Mouse (Mus musculus) E14TG2a.4 (cell line): Measurements from ENCODE around the gene Cpsf6.

Source experiments
- H3K27me3 ChIP-seq: 2 replicates; pipeline ENCODE4 v1.6.1; 2014; ENCODE audit warnings: low read length, control low read depth; ENCODE audit not compliant: insufficient read depth
- H3K36me3 ChIP-seq: 2 replicates; pipeline ENCODE4 v1.6.1; 2014; ENCODE audit warnings: low read length, control low read depth; ENCODE audit not compliant: insufficient read depth
- H3K4me1 ChIP-seq: replicated peaks from 2 replicates; pipeline ENCODE4 v1.6.1; 2014; ENCODE audit warnings: low read depth, low read length, control low read depth
- H3K4me3 ChIP-seq: replicated peaks from 2 replicates; pipeline ENCODE4 v1.5.1; 2014; ENCODE audit warnings: mild to moderate bottlenecking, low read length
- H3K9me3 ChIP-seq: 2 replicates; pipeline ENCODE4 v1.6.1; 2014; ENCODE audit warnings: low read length, control low read depth
- CTCF ChIP-seq: conservative IDR thresholded peaks from 2 replicates; pipeline ENCODE4 v1.5.1; 2014; ENCODE audit warnings: low read length
- NANOG ChIP-seq: IDR thresholded peaks from 2 replicates; pipeline ENCODE4 v1.6.1; 2014; ENCODE audit warnings: borderline replicate concordance, low read length, mixed read lengths
- POU5F1 ChIP-seq: IDR thresholded peaks from 2 replicates; pipeline ENCODE4 v1.6.1; 2014; ENCODE audit warnings: low read length, borderline replicate concordance

The Cpsf6 gene

DNA sequence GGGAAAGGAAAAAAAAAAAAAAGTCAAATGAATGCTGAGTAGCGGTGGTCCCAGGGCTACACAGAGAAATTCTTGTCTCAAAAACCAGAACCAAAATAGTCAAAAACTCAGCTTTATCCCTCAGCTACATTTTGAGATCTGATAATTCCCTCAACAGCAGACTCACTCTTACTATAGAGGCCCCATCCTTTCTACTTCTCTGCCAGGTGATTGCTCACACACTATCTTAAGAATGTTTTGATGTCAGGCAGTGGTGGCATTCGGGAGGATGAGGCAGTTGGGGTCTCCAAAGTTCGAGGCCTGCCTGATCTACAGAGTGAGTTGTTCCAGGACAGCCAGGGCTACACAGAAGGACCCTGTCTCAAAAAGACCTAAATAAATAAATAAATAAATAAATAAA, 1.2 kb downstream of the Cpsf6 start:
- Histone ChIP-seq H3K9me3 (no peaks in the 10 kb centered on the region), H3K4me3 (no peak overlapping the region), H3K4me1 (peaks cover 36% of the 10 kb centered on the region), H3K36me3 (no peaks in the 10 kb centered on the region), H3K27me3 (no peaks in the 10 kb centered on the region)
- TF ChIP-seq POU5F1 (no peak), NANOG (no peak), CTCF (no peak)

DNA sequence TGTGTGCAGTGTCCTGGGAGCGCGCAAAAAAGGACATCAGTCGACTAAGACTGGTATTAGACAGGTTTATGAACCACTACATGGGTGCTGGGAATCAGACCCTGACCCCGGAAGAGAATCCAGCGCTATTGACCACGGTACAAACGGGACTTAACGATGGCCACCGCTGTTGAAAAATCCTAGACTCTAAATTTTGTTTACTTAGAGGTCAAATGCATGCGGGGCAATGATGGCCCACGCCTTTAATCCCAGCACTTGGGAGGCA, 1.6 kb downstream of the Cpsf6 start:
- H3K9me3 ChIP-seq = no peaks in the 10 kb centered on the region
- no peak overlapping the region; the same call in 1 of the 2 replicates for H3K4me3 ChIP-seq
- H3K36me3 ChIP-seq = no peaks in the 10 kb centered on the region
- H3K4me1 ChIP-seq = peaks cover 39% of the 10 kb centered on the region
- no peaks in the 10 kb centered on the region for H3K27me3 ChIP-seq
- TF ChIP-seq NANOG = no peak

DNA sequence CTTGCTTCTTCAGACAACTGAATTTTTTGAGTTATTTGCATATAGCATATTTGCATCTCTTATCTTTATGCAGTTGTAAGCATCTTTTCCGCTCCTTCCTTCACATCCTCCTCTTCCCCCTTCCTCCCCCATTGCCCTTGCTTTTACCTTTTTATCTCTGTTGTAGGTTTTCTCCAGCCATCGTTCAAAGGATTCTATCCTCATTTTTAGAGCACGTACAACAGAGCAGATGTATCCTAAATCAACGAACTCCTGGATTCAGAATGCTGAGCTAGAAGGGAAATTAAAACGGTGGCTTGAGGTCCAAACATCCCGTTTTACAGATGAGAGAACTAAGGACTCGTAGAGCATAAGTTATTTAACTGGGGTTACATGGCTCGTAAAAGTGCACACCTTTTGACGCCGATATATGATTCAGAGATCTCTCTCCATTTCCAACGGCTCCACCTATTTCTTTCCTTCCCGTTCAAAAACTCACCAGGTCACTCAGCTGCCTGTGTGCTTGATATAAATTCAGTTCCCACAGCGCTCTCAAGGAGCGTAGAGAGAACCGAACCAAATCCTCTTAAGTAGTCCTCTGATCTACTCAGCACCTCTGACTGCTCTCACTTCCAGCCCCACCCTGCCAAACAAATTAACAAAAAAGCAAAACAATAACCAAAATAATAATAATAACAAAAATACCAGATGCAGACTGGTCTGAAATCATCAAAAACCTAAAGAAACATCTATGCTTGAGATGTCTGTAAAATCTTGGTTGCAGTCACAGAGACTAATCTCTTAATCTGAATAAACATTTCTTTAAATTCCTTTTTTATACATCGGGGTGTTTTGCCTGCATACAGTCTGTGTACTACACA, 2.2 kb downstream of the Cpsf6 start:
- H3K27me3 ChIP-seq = no peaks in the 10 kb centered on the region
- H3K36me3 ChIP-seq = peaks cover 4% of the 10 kb centered on the region; the same call in 1 of the 2 replicates
- TF ChIP-seq POU5F1 = no peak
- TF ChIP-seq NANOG = no peak
- no peak for TF ChIP-seq CTCF
- H3K4me1 ChIP-seq = peaks cover 44% of the 10 kb centered on the region
- H3K9me3 ChIP-seq = no peaks in the 10 kb centered on the region
- H3K4me3 ChIP-seq = peak overlapping the region; percentile 92

DNA sequence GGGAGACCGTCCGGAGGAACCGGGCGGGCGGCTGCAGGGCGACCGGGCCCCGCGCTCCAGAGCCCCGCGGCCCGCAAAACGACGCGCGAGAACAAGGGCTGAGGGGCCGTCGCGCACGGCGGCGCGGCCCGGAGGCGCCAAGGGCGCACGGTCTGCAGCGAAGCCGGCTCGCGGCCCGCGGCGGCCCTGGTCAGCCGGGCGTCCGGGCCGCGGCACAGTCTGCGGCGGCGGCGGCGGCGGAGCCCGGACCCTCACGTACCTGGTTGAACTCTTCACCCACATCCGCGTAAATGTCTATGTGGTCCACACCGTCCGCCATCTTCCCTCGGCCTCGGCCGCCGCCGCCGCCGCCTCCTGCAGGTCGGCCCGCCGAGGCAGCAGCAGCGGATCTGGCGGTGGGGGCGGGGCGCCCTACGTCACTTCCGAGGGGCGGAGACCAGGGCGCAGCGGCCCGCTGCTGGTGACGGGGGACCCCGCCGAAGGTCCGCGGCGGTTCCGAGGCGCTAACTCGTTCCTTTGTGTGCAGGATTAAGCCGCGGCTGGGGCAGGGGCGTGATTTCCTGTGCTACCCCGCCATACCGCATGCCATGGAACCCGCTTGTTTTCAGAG, 3.1 kb downstream of the Cpsf6 start:
- peaks cover 47% of the 10 kb centered on the region for H3K4me1 ChIP-seq
- no peaks in the 10 kb centered on the region for H3K27me3 ChIP-seq
- H3K4me3 ChIP-seq = peak overlapping the region; percentile 92
- peaks cover 4% of the 10 kb centered on the region; the same call in 1 of the 2 replicates for H3K36me3 ChIP-seq
- H3K9me3 ChIP-seq = no peaks in the 10 kb centered on the region
- TF ChIP-seq NANOG (no peak), POU5F1 (no peak), CTCF (no peak)

DNA sequence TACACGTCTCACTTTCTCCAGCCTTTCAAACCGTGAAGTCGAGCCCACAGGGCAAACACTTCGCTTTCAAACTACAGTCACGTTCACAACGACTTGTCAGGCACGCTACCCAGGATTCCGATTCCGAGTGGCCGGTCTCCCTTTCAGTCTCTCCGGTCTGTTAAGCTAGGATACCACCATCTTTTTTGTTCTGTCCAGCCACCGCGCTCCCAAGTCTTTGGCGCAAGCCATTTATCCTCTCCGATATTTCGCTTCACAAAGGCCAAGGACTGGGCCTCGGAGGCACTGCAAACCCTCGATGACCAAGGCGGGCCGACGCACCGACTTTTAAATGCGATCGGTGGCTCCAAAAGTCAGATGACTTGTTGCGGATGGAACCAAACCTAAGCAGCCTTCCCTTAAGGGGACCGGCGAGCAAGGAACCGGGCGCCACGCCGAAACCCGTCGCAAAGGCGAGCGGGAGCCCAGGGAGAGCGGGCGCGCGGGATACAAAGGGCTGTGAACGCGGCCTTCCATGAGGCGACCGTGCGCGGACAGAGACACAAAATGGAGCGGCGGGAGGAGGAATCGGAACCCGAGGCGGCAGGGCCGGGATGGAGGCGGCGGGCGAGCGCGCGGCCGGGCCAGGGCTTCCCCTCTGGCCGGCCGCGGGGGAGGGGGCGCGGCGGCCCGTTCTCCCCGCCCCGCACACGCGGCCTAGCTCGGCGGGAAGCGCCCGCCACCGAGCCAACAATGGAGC, 3.8 kb downstream of the Cpsf6 start:
- TF ChIP-seq NANOG = no peak
- TF ChIP-seq POU5F1 = no peak
- no peak for TF ChIP-seq CTCF
- no peaks in the 10 kb centered on the region for H3K9me3 ChIP-seq
- H3K4me1 ChIP-seq = peaks cover 52% of the 10 kb centered on the region
- H3K36me3 ChIP-seq = peaks cover 4% of the 10 kb centered on the region; the same call in 1 of the 2 replicates
- peak overlapping the region; percentile 92 for H3K4me3 ChIP-seq
- no peaks in the 10 kb centered on the region for H3K27me3 ChIP-seq

DNA sequence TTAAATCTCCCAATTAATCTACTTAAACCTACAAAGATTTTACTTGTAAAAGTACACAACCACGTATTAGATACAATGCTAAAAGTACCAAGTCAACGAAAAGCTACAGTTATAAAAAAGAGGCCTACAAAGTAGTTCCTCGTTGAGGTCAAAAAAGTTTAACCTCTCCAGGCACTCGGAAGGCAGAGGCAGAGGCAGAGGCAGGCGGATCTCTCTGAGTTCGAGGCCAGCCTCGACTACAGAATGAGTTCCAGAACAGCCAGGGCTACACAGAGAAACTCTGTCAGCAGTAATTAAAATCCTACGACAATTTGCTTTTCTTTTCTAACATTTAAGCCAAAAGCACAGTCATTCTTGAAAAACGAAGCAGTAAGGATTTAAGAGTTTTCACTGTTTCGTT, 4.7 kb downstream of the Cpsf6 start:
- TF ChIP-seq POU5F1 (no peak), NANOG (no peak), CTCF (no peak)
- Histone ChIP-seq H3K9me3 (no peaks in the 10 kb centered on the region), H3K4me1 (peaks cover 57% of the 10 kb centered on the region), H3K4me3 (peak overlapping the region; percentile 92), H3K27me3 (no peaks in the 10 kb centered on the region), H3K36me3 (peaks cover 4% of the 10 kb centered on the region; the same call in 1 of the 2 replicates)

DNA sequence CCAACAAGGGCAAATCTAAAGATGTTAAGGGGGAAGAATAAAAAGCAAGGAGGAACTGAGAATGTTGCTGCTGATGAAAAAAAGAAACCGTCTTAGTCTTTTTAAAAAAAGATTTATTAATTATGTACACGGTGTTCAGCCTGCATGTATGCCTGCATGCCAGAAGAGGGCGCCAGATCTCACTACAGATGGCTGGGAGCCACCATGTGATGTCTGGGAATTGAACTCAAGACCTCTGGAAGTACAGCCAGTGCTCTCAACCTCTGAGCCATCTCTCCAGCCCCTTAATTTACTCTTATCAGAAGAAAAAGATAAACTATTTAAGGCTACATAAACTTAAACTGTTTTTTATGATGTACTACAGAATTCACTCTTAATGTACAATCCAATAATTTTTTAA, 16.7 kb downstream of the Cpsf6 start:
- no peak for TF ChIP-seq NANOG
- TF ChIP-seq CTCF = peak; percentile 86
- Histone ChIP-seq H3K27me3 (no peaks in the 10 kb centered on the region), H3K4me1 (peaks cover 6% of the 10 kb centered on the region), H3K36me3 (peaks cover 96% of the 10 kb centered on the region), H3K4me3 (no peak overlapping the region), H3K9me3 (no peaks in the 10 kb centered on the region)

DNA sequence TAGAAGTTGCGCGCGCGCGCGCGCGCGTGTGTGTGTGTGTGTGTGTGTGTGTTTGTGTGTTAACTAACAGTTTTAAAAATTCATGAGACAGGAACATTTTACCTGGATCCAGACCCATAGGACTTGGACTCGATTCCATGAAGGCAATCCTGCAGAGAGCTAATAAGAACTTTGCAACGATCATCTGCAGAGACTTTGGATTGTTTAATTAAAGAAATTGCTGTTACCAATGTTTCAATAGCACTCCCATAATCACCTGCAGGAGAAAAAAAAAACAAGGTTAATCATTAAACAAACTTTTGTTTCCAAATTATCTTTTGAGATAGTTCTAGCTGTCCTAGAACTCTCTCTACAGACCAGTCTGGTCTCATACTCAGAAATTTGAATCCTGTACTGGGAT, 20.9 kb downstream of the Cpsf6 start:
- Histone ChIP-seq H3K9me3 (no peaks in the 10 kb centered on the region), H3K27me3 (no peaks in the 10 kb centered on the region), H3K4me3 (no peak overlapping the region), H3K4me1 (no peaks in the 10 kb centered on the region), H3K36me3 (peaks cover 90% of the 10 kb centered on the region)
- TF ChIP-seq NANOG (no peak), POU5F1 (no peak), CTCF (no peak)
